Mouse (Mus musculus): ENCODE results near the gene Fn3k. TPM values are rescaled to one million over a fixed set of nuclear protein-coding genes. Genes with fewer than 3 reads are reported as not detected.

Fn3k gene
- polyA plus RNA-seq, 1 experiment from 2014 or later, result 5.5 TPM

DNA sequence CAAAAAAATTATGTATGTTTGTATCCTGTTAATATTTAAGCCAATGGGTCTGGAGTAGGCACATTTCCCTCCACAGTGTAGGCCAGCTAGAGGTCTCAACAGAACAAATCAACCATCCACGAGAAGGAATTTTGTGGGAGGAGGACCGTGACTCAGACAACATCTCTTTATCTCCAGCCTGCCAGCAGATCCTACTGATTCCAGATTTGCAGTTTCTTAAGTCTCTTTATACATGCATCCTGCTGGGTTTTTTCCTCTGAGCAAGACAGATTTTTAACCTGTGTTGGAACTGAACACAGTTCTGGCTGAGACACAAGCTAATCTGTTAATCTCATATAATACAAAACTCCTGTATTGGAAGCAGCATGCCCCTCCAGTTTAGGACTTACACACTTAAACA lies 15.8 kb upstream of the Fn3k start:
- no peak for TF ChIP-seq CTCF (IDR thresholded peaks at IDR 0.05)
- in situ Hi-C loops (cut with MboI; ENCODE audit: low pct_unique_long_range_greater_than_20kb), result no loop called here

DNA sequence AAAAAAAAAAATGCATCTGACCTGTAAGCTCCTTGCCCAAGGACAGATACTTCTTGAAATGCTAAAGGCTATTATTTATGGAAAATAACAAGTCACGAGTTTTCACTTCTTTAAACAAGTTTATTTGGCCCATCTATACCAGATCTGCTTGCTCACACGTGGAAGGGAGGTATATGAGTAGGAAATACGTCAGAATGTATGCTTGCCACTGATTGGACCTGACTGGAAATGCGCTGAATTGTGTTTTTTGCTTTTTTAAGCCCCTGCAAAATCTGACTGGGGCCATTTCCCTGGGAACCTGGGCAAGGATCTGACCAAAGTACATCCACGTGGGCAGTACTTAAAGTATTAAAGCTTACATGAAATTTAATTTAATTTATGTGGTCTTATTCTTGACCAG lies 14.3 kb upstream of the Fn3k start:
- POLR2A ChIA-PET, result interaction anchor here (1.2 to 2.3 kb wide), 2 partner anchors 15 to 32 kb away, joined by 3 to 8 read pairs; partner anchors contain the start of genes Fn3k and Tbcd
- no peaks in the 10 kb centered on the region for H3K27me3 ChIP-seq
- in situ Hi-C loops (cut with MboI; ENCODE audit: low pct_unique_long_range_greater_than_20kb), result no loop called here
- DNase-seq (ENCODE audit: low read depth, low spot score), result no peak
- TF ChIP-seq CTCF (IDR thresholded peaks at IDR 0.05), result no peak
- CTCF ChIA-PET, result interaction anchor here (0.9 kb wide), 1 partner anchor 15 kb away, joined by 3 read pairs; the partner anchor contains the start of gene Fn3k
- no peak for ATAC-seq

More for the DNA sequence above, 15.8 kb upstream of the Fn3k start:
- ATAC-seq (no peak), DNase-seq (ENCODE audit: low read depth, low spot score) (no peak)
- POLR2A ChIA-PET, result no interaction called here
- CTCF ChIA-PET, result no interaction called here
- H3K27me3 ChIP-seq, result no peaks in the 10 kb centered on the region

DNA sequence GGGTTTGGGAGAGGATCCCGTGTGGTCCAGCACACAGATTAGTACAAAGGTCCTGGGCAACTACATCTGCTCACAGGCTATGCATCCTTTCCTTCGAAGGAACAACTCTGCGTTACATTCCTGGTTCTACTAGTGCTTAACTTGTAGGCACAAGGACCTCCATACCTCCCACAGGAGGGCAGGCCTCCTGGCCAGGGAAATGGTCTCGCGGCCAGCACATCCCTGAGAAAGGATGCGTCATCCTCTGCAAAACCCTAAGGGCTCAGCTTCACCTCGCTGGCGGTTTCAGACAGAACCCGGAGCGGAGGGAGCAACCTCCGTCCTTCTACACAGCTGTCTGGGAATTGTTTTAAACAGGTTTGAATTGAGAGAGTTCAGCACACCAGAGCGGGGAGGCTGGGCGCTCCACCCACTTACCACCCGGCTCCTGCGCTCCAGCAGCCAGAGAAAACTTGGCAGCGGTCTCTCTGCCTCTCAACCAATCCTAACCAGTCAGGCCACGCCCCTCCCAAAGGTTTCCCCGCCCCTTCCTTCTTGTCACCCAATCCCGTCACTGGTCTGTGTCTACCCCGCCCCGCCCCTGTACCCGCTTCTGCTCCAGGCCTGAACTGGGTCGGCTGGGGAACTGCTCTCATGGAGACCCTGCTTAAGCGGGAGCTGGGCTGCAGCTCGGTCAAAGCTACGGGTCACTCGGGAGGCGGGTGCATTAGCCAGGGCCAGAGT lies 13.7 kb upstream of the Fn3k start, which contains the start of gene Fn3krp:
TSS of gene Fn3krp (plus strand) at position 572 of the 723 bp plus-strand sequence.
- DNase-seq (ENCODE audit: low read depth, low spot score), result peak; percentile 78
- ChIA-PET CTCF (interaction anchor here (0.8 to 1.1 kb wide), 3 partner anchors 14 to 27 kb away, joined by 3 read pairs; partner anchors contain the start of gene Fn3k), POLR2A (interaction anchor here (1.2 to 2.3 kb wide), 2 partner anchors 14 to 32 kb away, joined by 3 to 8 read pairs; partner anchors contain the start of genes Fn3k and Tbcd)
- TF ChIP-seq CTCF (IDR thresholded peaks at IDR 0.05), result no peak
- ATAC-seq, result peak; percentile 99
- in situ Hi-C loops (cut with MboI; ENCODE audit: low pct_unique_long_range_greater_than_20kb), result no loop called here
- H3K27me3 ChIP-seq, result no peaks in the 10 kb centered on the region

DNA sequence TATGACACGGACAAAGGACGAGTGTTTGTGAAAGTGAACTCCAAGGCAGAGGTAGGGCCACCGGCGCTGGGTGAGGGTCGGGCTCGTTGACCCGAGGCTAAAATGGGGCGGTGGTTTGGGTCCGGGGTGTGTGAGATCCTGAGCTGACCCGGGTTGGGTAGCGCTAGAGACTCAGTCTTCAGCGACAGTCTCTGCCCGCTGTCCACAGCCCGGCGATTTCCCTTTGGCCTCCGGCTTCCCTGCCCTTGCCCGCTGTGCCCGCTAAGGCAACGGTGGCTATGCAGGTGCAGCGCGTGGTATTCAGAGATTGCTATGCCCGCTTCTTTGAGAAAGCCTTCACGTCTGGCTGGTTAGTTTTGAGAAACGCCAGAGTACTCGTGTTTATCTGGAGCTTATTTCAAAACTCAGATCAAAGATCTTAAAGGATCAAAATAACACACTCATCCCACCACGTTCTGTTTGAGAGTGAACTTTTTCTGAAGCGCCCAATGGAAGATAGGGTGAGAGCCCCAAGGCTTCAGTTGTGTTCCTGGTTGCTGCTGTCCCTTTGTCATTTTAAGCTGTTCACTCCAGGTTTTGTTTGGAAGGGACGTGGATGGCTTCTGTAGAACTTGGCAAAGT lies 13.1 kb upstream of the Fn3k start:
- POLR2A ChIA-PET, result interaction anchor here (2.3 kb wide), 1 partner anchor 31 kb away, joined by 8 read pairs; the partner anchor contains the start of gene Tbcd
- no peaks in the 10 kb centered on the region for H3K27me3 ChIP-seq
- TF ChIP-seq CTCF (IDR thresholded peaks at IDR 0.05), result no peak
- no peak for DNase-seq (ENCODE audit: low read depth, low spot score)
- in situ Hi-C loops (cut with MboI; ENCODE audit: low pct_unique_long_range_greater_than_20kb), result no loop called here
- ATAC-seq, result peak; percentile 68
- CTCF ChIA-PET, result interaction anchor here (0.8 to 1.1 kb wide), 3 partner anchors 14 to 26 kb away, joined by 3 read pairs; partner anchors contain the start of gene Fn3k

DNA sequence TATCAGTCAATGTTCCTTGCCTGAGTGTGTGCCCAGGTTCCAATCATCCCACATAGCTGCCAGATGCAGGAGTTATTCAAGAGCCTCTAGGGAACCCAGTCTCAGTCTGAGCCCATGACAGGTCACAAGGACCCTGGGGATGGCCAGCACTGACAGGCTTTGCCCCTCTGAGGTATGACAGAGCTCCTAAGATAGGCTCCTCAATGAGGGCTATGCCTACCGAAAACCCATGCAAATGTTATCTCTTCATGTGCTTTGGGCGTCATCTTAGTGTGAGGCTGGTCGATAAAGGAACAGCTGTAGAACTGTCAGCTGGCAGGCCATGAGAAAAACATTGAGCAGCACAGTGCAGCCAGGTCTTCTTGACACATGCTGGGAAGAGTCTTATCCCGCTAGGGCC lies 1.3 kb upstream of the Fn3k start:
- CTCF ChIA-PET, result interaction anchor here (1.4 kb wide), 1 partner anchor 17 kb away, joined by 3 read pairs; no protein-coding TSS in a partner anchor
- in situ Hi-C loops (cut with MboI; ENCODE audit: low pct_unique_long_range_greater_than_20kb), result no loop called here
- POLR2A ChIA-PET, result no interaction called here
- no peaks in the 10 kb centered on the region for H3K27me3 ChIP-seq
- DNase-seq (ENCODE audit: low read depth, low spot score) (no peak), ATAC-seq (no peak)
- no peak for TF ChIP-seq CTCF (IDR thresholded peaks at IDR 0.05)

DNA sequence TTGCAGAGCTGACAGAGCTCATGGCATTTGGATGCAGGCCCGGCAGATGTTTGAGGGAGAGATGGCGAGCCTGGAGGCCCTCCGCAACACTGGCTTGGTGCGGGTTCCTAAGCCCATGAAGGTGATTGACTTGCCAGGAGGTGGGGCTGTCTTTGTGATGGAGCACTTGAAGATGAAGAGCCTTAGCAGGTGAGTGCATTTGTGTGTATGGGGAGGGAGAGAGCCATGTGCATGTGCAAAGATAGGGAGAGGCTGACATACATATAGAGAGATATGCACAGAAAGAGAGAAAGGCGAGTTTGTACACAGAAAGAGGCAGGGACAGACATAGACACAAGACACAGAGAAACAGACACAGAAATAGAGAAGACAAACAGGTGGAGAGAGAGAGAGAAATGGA lies 2.5 kb downstream of the Fn3k start:
- ChIA-PET CTCF (interaction anchor here (1.8 kb wide), 1 partner anchor 13 kb away, joined by 3 read pairs; no protein-coding TSS in a partner anchor), POLR2A (no interaction called here)
- no peaks in the 10 kb centered on the region for H3K27me3 ChIP-seq
- in situ Hi-C loops (cut with MboI; ENCODE audit: low pct_unique_long_range_greater_than_20kb), result no loop called here
- no peak for TF ChIP-seq CTCF (IDR thresholded peaks at IDR 0.05)
- DNase-seq (ENCODE audit: low read depth, low spot score) (no peak), ATAC-seq (no peak)

DNA sequence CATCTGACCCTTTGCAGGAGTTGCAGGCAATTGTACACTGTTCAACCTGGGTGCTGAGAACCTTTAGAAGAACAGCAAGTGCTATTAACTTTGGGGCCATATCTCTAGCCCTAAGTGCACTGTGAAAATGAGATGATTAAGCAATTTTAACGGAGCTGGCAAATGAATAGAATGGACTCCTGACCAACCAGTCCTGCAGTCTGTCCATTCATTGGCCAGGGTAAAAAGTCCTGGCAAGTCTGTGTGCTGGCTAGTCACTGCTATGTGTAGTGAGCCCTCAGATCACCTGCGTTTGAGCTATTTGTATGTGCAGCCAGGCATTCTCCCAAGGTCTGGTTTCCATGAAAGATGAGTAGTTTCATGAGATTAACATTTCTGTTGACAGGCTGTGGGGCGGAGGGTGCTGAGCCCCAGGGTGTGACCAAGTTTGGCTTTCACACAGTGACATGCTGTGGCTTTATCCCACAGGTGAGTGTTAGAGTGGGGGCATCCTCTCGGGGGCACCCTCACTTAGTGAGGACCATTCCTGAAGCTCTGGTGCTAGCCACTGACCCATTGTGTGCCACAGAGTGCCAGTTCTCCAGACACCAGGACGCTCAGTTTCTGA lies 5.1 kb downstream of the Fn3k start:
- DNase-seq (ENCODE audit: low read depth, low spot score) (no peak), ATAC-seq (no peak)
- ChIA-PET POLR2A (no interaction called here), CTCF (no interaction called here)
- in situ Hi-C loops (cut with MboI; ENCODE audit: low pct_unique_long_range_greater_than_20kb), result no loop called here
- H3K27me3 ChIP-seq, result no peaks in the 10 kb centered on the region
- TF ChIP-seq CTCF (IDR thresholded peaks at IDR 0.05), result no peak

DNA sequence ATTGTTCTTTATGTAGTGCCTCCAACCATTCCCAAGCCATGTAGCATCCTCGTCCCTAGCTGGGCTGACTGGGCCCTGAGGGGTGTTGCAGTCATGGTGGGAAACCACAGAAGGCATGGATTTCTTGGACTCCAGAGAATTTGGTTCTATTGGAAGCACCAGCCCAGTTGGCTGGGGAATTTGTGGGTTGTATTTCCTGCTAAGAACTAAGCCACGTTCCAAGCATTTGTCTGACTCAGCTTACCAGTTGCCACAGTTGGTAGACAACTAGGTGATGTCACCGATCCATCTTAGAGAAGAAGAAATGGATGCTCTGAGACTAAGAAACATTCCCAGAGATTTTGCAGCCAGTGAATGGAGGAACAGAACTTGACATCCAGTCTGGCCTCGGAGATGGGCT lies 6.9 kb downstream of the Fn3k start:
- no peak for TF ChIP-seq CTCF (IDR thresholded peaks at IDR 0.05)
- H3K27me3 ChIP-seq, result peaks cover 7% of the 10 kb centered on the region
- DNase-seq (ENCODE audit: low read depth, low spot score), result no peak
- ChIA-PET CTCF (no interaction called here), POLR2A (interaction anchor here (0.6 kb wide), 1 partner anchor 10 kb away, joined by 3 read pairs; the partner anchor contains the start of gene Tbcd)
- in situ Hi-C loops (cut with MboI; ENCODE audit: low pct_unique_long_range_greater_than_20kb), result no loop called here
- ATAC-seq, result no peak

DNA sequence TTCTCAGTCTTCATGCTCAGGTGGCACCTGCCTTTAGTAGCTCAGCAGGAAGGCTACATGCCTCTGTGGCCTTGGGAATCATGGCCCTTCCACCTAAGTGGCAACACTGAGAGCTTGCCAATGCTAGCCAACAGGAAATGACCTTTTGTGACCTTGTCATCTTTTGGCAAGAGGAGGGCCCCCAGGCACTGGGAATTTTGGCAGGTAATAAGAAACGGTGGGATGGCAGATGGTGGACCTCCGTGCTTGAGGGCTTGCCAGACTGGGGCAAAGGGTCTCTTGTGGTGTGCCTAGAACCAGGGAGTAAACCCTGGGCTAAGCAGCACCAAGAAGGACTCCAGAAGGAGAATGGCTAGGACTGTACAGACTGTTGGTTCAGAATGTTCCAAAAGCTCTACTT lies 7.4 kb downstream of the Fn3k start:
- no peak for TF ChIP-seq CTCF (IDR thresholded peaks at IDR 0.05)
- POLR2A ChIA-PET, result no interaction called here
- peaks cover 10% of the 10 kb centered on the region for H3K27me3 ChIP-seq
- DNase-seq (ENCODE audit: low read depth, low spot score) (no peak), ATAC-seq (no peak)
- CTCF ChIA-PET, result no interaction called here
- in situ Hi-C loops (cut with MboI; ENCODE audit: low pct_unique_long_range_greater_than_20kb), result no loop called here

DNA sequence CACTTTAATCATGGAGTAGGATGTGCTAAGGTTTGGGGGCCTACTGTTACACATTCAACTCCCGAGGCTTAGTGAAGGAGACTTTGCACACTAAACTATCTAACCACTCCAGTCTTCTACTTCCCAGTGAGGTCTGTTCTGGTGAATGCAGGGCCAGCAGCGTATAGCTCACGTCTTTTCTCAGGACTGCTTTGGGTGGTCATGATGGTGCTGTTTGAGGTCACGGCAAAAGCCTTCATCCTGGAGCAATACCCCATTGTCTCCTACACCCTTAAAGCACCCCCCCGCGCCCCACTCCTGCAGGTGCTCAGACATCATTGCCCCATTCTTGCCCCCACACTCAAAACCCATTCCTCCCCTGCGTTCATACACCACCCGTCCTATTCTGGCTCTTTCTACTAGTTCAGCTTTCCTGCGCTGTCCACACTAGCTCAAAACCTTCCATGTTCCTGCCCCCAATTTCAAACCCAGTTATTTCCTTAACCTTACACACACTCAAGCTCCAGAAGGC lies 16.6 kb downstream of the Fn3k start:
- H3K27me3 ChIP-seq, result peaks cover 9% of the 10 kb centered on the region
- ATAC-seq, result no peak
- ChIA-PET POLR2A (interaction anchor here (1.5 kb wide), 1 partner anchor 16 kb away, joined by 6 read pairs; the partner anchor contains the start of gene Fn3k), CTCF (interaction anchor here (1.1 kb wide), 1 partner anchor 17 kb away, joined by 3 read pairs; the partner anchor contains the start of gene Fn3k)
- in situ Hi-C loops (cut with MboI; ENCODE audit: low pct_unique_long_range_greater_than_20kb), result no loop called here
- DNase-seq (ENCODE audit: low read depth, low spot score), result no peak
- no peak for TF ChIP-seq CTCF (IDR thresholded peaks at IDR 0.05)

Data from Patski (cell line).